Mouse (Mus musculus): ENCODE measurements at regions not wholly inside any gene's neighbourhood (a gene's known extent, or its start where the extent isn't known, plus 50 kb on each side); places are given as distances from the start of the nearest gene placed in this dataset.
A peak's percentile ranks its signal among the peaks of the same experiment; 100 is the strongest.
"Not testable (repeated sequence)": the region's sequence is repeated elsewhere in the genome, so short reads cannot be mapped to it uniquely, and the experiment has no call there.

- DNase-seq (ENCODE audit: low read depth, low spot score), result no peak
Measured at GRCm38 (mm10) chr13:46038441-46039331, 73.9 kb upstream of the Atxn1 start.

- no peak for DNase-seq (ENCODE audit: low read depth, low spot score)
Measured at GRCm38 (mm10) chr13:46032281-46032680, 67.5 kb upstream of the Atxn1 start.

GRCm38 (mm10) chr13:46026018-46026417 lies 61.2 kb upstream of the Atxn1 start:
- DNase-seq (ENCODE audit: low read depth, low spot score), result no peak

GRCm38 (mm10) chr13:46023630-46024041 lies 58.8 kb upstream of the Atxn1 start:
- no peak for DNase-seq (ENCODE audit: low read depth, low spot score)

- no peak for DNase-seq (ENCODE audit: low read depth, low spot score)
Measured at GRCm38 (mm10) chr13:46023187-46023586, 58.4 kb upstream of the Atxn1 start.

GRCm38 (mm10) chr13:46020945-46021835 lies 56.4 kb upstream of the Atxn1 start:
- DNase-seq (ENCODE audit: low read depth, low spot score), result no peak

DNA sequence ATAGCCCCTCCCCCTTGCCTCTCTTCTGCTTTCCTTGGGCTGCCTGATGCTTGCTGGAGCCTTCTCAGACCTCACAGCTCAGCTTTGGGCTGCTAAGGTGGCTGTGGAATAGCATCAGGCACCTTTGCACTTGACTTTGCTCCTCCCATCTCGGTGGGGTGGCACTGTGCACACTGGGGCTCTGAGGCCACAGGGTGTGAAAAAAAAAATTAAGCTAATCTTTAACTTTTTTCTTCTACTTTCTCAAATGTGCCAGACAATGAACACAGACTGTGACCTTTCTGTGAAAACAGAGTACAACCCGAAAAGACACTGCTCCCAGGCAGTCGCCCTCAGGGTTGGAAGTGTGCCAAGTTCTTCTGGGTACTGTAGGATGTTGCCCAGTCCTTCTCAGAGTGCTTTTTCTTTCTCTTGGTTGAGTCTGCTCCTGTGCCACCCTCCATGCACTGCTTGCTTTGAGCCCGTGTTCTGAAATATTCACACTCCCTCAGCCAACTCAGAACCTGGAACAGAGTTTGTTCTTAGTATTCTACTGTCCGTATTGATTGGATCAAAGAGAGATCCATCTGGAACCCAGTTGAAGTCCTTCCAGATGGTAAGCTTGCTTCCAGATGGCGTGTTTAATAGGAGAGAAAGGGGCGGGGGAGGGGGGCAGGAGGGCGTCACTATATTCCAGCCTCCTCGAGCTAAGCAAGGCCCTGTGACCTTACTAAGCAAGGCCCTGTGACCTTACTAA lies 54.8 kb upstream of the Atxn1 start:
- DNase-seq (ENCODE audit: low read depth, low spot score), result peak; percentile 47

DNA sequence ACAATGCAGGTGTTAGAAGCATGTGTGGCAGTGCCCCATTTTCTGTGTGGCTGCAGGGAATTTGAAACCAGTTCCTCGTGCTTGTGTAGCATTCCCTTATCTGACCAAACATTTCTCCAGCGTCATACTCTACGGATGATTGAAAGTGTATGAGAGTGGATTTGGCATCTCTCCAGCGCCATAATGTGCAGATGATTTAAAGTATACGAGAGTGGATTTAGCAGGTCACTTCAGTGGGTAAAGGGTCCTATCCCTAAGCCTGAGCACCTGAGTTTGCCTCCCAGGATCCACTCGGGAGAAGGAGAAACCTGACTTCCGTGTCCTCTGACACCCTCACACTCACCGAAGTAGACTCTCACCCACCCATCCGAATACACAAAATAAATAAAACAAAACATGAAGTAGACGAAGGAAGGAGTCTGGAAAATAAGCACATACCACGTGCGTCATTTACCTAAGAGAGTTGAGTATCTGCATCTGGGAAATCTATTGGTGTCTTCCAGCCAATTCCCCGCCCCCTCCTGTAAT lies 54.2 kb upstream of the Atxn1 start:
- DNase-seq (ENCODE audit: low read depth, low spot score), result no peak

DNA sequence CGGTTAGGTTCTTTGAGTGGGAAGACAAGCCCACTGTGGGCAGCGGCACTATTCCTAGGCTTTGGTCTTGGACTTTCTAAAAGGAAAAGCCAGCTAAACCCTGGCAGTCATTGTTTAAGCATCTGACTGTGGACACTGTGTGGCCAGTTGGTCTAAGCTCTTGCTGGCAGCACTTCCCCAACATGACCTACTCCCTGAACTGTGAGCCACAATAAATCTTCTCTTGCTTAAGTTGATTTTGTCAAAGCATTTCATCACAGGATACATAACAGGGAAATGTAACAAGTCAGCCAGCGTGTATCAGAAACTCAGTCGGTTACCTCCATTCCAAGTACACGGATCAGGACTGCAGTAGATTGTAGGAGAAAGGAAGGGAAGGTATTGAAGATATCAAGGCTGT lies 52.9 kb upstream of the Atxn1 start:
- DNase-seq (ENCODE audit: low read depth, low spot score), result no peak

DNA sequence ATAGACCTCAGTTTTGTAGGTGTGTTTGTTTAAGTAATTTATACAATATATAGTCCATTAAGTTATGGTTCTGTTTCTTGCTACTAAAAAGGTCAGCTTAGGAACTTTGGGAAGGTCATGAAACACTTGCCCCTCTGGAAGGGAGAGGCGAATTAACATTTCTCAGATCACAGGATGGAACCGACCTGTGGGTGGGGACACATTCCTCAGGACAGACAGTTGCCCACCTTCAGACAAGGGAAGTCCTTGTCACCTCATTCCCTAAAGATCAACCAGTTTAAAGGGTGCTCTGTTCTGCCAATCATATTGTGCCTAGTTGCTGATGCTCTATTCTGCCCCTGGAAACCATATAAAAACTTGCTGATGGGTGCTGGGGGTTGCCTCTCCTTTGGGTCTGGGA lies 52.2 kb upstream of the Atxn1 start:
- DNase-seq (ENCODE audit: low read depth, low spot score), result not testable (repeated sequence)

- no peak for DNase-seq (ENCODE audit: low read depth, low spot score)
Measured at GRCm38 (mm10) chr13:46015231-46015630, 50.4 kb upstream of the Atxn1 start.

- no peak for DNase-seq (ENCODE audit: low read depth, low spot score)
Measured at GRCm38 (mm10) chr13:46014637-46015036, 49.8 kb upstream of the Atxn1 start.

All from forelimb bud, embryonic 11.5 days (tissue).